Mouse (Mus musculus) thymus, postnatal 0 days (tissue): ENCODE data around the gene Hoxa10. TPM values are rescaled to one million over a fixed set of nuclear protein-coding genes. Genes with fewer than 3 reads are reported as not detected.

Experiments
- DNase-seq: peaks from one replicate; pipeline ENCODE4 v3.0.0-alpha.2; 2015; ENCODE audit warnings: low spot score
- polyA plus RNA-seq: library from polyadenylated mRNA; unstranded; fragments of >200 nt; fragmentation: Nextera tagmentation; extraction: Ambion mirVana; gene quantifications from 2 replicates; pipeline ENCODE4 v1.2.1, GENCODE M21; 2015

The Hoxa10 gene
- polyA plus RNA-seq, 1 experiment from 2014 or later = 0.08 TPM

DNA sequence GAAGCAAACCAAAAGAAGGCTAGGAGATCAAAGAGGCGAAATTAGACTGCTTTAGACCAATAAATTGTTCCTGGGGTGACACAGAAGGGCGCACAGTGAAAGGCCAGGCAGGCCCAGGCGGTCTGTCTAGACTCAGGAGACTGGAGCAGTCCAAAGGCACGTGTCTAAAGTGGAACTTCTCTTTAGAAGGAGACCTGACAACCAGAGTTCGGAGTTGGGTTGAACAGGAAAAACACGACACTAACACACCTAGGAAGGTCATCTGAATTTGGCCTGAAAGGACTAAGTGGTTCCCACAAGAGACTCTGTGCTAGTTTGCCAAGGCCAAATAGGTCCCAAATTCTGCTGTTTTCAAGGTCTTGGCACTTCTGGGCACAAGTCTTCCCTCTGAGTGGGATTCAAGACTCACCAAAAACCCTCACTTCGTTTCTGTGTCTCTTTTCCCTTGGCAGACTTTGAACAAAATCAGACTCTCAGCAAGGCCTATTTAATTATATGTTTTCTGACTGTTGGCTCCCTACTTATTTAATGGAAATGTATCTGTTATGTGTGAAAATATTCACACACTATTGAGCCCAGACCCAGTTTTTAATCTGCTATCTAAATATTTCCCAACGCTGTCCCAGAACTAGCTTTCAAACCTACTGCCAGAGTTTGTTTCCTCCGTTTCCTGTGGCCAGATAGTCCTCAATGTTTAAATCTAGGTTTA is 21.3 kb downstream of the Hoxa10 start:
- no peak for DNase-seq

DNA sequence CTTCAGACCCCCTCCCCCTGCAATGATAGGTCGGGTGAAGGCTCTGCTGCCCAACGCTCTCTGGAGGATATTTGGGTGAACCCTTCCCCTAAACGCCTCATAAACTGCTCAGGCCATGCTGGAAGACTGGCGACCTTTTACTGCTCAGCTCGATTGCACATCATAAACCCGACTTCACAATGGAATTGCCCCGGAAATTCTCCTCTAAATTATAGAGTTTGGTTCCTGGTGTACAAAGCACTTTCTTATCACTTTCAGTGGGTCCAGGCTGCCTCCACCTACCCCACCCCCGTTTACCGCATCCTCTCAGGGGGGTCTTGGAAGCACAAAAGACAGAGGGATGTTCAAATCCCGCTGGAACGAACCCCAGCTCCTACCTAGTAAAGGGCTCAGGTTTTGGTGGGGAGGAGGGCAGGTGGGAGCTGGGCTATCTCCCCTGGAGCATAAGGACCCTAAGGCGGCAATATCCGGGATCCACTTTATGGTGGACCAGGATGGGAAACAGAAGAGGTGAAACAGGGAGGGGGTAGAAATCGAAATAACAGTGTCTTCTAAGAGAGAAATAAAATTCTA is 21.9 kb downstream of the Hoxa10 start:
- DNase-seq = no peak

DNA sequence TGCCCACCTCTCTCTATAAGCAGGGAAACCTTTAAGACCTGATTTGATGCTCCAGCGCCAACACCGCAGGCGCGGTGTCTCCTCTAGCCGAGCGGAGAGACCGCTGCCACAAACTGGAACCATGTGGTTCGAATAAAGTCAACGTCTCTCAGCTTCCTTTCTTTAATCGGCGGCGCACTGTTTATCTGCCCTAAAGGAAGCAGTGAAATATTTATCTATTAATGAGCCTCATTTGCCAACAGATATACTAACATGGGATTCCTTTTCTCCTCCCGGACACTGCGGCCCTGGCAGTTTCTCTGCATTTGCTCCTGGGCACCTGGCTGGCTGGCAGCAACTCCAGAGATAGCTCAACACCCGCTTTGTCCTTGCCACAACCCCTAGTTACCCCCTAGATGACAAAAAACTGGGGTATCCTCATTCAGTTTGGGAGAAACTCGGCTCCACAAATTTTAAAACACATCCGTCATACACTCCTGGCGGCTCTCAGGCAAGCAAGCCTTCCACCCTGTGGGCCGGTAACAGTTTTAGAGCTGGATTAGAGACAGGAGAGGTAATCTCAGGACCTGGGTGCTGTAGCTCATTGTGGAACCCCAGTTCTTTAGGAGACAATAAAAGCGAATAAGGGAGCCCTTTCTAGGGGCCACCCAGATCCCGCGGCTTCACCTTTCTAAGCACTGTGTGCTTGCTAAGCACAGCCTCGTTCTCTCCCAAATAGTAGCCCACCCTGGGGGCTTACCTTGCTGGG is 22.6 kb downstream of the Hoxa10 start:
- no peak for DNase-seq

DNA sequence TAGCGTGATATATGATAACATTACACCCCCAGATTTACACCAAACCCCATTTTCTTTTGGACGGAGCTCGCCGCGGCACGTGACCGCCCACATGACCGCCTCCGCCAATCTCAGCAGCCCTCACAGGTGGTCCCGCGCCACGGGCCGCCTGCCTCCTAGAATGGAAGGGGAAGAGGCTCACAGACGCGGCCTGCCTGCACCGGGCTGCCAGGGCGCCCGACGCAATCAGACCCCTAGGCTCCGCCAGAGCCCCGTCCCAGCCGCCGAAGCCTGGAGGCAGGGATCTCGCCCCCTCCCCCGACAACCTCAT is 23.2 kb downstream of the Hoxa10 start:
- DNase-seq = peak; percentile 57

DNA sequence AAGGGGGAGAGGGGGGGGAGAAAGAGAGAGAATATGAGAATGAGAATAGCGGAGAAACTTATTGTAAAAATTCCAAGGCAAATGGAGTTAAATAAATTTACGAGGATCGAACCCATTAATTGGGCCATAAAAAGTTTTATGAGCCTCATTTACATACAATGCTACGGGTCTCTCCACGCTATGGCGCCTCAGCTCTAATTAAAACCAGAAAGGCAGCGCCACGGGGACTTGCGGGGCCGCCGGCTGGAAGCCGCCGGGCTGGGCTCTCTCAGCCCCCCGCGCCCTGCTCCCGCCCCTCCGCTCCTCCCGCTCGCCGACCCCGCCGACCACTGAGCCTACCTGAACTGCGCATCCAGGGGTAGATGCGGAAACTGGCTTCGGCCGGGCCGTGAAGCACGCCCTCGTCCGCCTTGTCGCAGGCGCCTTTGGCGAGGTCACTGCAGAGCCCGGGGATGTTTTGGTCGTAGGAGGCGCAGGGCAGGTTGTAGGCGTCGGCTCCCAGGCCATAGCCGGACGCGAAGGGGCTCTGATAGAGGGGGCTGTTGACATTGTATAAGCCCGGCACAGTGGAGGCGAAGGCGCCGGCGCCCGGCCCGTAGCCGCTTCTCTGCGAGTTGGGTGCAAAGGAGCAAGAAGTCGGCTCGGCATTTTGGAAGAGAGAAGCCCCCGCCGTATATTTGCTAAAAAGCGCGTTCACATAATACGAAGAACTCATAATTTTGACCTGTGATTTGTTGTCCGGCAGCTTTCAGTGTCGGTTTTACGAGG is 23.8 kb downstream of the Hoxa10 start:
- DNase-seq = no peak

DNA sequence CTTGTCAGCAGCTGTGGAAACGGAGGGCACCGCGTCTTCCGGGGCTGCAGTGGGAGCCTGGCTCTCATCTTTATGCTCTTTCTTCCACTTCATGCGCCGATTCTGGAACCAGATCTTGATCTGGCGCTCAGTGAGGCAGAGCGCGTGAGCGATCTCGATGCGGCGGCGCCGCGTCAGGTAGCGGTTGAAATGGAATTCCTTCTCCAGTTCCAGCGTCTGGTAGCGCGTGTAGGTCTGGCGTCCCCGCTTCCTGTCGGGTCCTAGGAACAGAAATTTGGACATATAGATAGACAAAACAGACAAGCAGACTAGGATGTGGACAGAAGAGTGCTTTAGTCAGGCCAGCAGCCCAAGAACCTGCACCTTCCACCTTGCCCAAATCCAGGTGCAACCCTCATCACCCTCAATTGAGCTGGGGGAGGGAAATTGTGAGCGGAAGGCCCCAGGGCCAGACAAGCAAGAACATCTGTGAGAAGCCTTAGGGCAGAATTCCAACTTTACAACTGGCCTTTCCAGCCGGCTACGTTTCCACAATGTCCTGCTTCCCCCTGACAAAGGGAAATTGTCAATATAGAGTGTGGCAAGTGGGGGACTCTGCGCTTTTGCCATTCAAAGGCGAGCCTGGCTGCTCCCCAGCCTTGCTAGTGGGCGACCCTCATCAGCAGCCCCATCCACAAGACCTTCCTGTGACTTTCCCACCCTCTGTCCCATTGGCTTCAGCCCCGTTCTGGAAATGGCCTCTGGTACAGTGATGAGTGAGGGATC is 24.7 kb downstream of the Hoxa10 start:
- no peak for DNase-seq

DNA sequence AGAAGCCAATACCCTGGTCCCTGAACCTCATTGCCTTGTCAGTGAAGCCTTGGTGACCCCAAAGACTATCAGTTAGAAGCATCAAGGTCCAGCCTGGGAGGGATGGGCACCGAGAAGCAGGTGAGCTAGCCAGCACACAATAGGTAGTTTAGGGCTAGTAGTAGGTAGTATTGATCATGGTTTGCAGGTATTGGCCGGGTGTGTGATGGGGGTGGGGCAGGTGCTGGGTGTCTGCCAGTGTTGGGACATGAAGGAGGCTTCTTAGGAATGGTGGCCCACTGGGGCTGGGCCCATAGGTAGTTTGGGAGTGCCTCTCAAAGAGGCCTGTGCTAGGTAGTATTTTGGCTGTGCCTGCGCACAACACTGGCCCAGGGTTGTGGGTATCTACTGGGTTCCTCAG is 25.6 kb downstream of the Hoxa10 start:
- no peak for DNase-seq

DNA sequence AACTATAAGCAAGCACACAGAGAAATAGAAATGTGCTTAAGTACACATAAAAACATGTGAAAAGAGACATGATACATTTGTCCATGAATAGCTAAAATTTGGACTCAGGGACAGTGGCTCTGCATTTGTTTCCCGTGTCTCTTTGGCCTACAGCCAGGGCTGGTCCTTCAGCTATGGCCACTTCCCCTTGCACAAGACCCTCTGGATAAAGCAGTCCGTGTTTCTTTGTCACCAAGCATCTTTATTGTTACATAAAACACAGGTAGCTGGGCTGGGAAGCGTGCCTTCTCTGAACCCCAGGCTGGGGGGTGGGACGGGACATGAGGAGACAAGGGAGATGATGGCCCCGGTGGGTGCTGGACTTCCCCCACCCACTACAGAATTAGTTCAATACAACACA is 26.4 kb downstream of the Hoxa10 start:
- DNase-seq = no peak

DNA sequence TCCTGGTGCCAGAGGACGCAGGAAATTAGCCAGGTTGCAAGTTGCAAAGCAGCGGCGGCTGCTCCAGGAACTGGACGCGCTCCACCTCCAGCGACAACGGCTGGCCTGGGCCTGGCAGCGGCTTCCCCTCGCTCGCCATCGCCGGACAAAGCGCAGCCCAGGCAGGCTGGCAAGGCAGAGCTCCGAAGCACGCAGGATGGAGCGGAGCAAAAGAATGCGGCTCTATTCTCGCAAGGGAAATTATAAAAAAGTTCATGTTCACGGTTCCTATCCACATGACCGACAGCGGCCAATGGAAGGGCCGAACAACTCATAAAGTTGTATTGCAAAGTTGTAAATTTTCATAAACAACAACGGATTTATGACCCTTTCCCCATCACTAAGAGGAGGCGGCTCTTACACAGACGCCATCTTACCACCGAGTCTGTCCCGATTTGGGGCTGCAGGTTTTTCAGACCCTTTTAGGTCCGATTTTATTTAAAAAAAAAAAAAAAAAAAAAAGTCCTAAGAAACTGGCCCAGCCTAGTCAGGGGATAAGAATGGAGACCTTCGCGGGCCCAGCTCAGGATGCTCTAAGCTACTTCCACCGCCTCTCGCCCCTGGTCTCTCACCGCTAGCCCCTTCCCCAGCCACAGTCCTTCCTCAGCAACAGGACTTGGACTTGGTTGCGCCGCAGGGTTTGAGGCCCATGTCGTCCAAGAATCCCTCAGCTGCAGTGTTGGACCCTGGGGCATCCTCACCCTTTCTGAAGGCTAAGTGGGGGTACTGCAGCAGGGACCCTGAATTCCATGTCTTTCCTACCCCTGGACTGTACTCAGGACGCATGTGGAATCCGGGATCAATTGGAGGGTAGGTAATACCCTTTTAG is 27.3 kb downstream of the Hoxa10 start, which contains the start of the genes Hoxa3 and Gm28308:
TSS of gene Hoxa3 (minus strand) at position 218 of the 868 bp plus-strand sequence.
TSS of gene Gm28308 (minus strand) at position 221 of the 868 bp plus-strand sequence.
- DNase-seq = no peak

DNA sequence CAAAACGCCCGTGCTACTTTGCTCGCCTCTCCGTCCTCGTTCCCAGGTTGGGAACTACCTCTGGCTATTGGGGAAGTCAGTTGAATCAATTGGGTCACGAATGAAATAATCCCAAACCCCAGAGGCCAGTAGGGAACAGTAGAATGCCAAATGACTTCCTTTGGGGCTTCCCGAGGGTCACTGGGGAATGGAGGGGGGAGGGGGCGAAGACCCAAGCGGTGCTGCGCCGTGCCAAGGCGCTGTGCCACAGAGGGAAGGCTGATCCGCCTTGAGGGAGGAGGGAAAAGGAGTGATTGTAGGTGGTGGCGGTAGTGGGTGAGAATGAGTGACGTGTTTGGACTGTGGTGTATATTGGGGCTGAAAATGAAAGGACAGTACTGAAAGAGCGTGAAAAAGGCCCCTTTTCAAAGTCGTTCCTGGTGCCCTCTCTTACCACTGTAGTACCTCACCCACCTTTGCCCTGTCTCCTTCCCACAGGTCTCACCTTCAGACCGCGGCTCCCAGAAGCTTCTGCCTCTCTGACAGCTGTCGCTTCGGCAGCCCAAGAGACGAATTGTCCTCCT is 28.0 kb downstream of the Hoxa10 start:
- DNase-seq = no peak

DNA sequence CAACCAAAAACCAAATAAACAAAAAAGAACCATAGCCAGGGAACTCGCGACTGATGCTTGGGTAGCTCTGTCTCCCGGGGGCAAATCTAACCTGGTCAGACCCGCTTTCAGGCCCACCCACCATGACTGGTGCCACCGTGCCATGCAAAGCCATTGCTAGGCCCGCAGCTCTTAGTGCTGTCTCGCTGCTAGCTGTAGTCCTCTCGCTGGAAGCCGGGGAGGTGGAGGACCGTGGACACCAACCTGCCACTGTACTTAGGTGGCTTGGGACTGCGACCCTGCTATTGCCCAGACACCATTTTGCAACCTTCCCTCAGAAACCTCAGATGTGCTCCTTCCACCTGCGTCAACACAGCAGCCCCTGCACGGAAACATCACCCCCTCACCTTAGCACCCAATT is 28.7 kb downstream of the Hoxa10 start:
- no peak for DNase-seq

DNA sequence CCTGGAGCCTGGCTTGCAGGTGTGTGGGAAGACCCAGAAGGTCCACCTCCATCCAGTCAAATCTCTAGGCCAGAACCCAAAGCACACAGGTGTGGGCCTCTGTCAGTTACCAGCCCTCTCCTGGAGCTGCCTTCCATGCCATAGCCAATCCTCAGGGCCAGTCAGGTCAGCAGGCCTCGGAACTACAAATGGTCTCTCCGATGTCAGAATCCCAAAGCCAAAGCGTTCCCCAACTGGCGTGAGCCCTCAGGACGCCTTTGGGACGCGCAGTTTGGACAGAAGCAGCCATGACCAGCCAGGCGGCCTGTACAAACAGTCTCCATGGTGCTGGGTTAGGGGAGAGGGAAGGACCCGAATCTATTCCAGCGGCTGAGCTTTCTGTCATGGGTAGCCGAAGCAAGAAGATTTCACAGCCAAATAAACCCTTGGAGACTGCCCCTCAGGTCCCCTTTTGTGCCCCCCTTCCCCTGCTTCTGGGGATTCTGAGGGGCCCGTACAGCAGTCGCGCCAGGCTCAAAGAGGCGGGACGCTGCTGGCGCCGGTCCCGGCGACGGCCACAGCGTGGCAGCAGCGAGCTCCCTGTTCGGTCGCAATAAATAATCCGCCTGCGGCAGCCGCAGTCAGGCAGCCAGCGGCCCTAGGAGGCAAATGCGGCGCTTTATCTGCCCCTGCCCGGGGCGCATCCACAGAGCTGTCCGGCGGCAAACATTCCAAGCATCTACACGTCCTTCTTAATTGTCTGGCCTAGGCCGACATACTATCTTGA is 29.3 kb downstream of the Hoxa10 start:
- DNase-seq = peak; percentile 63

DNA sequence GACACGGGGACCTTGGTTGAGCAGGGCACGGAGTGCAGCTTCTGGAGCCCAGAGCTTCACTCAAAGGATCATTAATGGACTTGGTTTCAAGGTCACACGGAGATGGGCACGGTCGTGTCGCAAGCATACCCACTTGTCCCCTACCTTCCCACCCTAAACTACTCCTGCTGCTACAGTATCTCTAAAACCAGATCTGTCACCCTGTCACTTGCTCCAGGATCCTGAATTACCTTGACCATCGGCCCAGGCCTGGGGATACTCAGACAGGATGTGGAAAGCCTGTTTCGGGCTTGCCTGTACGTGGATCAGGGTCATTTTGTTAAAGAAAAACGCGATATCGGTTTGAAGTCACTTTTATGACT is 31.0 kb downstream of the Hoxa10 start:
- no peak for DNase-seq

DNA sequence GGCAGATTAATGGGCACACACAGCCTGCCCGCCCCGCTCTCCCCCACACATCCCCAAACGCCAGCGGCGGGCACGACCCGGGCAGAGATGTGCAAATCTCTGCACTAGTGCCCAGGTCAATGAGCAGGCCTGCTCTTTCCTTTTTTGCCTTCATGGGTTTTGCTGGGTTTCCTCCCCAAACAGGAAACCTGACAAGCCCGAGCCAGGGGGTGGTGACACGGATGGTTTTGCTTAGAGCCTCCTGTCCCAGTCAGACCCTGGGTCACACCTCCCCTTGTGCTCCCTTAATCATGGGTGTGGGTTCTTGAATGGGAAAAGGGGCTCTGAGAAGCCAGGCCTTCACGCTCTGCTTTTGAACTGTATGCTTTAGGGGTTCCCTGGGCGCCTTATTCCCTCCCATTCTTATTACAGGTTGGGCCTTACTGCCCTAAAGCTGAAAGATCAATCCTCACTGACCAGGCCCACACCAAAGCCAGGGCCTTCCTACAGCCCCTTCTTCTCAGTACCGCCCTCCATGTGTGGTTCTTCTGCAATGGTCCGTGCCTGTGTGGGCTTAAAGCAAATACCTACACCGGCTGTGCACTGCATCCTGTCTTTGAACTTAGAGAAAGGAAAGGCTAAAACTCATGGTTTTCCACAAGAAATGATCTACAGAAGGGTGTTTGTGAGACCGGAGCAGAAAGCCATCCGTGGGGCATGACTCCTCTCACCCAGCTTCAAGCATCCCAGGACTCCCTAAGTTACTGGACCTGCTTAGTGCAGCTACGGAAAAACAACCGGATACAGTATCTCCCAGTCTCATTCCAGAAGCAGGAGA is 31.6 kb downstream of the Hoxa10 start:
- DNase-seq = no peak

DNA sequence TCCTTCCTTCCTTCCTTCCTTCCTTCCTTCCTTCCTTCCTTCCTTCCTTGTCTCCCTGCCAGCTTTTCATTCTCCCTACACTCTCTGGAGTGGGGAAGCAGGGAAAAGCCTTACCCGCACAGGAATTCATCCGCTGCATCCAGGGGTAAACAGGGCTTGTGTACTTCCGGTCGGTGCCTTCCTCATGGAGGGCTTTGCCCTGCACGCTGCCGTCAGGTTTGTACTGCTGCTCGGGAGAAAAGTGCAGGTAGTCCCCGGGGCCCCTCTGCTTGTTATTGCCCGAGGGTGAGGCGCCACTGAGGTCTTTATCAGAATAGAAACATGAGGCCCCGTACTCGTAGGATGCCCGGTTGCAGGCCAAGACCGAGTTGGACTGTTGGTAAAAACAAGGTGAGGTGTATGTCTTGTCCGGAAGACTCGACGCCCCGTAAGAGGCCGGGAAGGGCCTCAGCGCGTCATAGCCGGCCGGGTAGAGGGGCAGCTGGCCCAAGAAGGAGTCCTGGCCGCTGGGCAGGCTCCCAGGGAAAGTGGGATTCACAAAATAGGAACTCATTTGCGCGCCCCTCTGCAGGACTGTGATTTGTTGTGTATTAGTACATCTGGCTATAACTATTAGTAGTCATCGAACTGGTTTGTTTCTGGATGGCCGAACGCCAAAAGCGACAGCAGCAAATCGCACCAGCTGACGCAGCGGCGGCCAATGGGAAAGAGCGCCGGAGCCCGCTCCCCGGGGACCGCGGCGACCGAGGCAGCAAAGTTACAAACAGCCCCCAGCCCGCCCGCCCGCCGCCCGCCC is 32.4 kb downstream of the Hoxa10 start, which contains the start of gene Hoxa6:
TSS of gene Hoxa6 (minus strand) at position 651 of the 796 bp plus-strand sequence.
- no peak for DNase-seq

DNA sequence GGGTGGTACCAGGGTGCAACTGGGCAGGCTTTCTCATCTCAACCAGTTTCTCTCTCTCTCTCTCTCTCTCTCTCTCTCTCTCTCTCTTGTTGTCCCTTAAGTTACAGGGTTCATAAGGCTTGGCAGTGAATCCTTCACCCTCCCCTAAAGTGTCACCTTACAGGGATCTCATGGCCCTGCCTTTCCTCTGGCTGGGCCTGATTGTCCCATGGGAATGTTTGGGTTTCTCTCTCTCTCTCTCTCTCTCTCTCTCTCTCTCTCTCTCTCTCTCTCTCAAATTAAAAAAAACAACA is 33.0 kb downstream of the Hoxa10 start:
- no peak for DNase-seq

DNA sequence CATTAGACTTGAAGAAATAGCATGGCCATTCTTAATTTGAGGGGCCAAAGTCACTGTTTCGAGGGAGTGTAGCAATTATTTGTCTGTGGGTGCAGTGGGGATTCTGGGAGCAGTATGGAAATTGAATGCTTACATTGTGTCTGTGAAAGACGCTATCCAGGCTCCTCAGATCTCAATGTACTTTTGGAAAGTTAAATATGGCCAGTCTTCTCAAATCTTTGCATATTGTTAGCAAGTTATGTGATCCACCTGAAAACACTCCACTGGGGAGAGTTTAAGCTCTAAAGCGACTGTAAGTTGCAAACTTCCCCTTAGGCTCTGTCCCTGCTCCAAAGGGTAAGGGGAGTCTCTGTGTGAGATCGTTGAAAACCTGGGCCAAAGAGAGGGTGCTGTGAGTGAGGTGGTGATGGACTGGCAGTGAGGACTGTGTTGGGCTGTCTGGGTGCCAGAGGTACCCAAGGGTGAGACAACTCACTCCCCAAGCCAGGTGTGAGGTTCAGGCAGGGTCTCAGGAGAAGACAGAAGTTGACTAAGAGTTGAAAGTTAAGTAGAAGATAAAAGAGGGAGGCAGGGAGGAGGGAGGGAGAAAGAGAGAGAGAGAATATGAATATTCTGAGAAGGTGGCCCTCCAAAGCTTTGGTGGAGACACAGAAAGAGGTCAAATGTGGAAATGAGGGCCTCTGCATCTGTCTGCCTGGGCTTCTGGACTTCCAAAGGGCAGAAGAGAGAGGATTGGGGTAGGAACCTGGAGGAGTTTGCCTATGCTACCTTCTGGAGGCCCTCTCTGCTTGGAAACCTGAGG is 33.6 kb downstream of the Hoxa10 start:
- no peak for DNase-seq
